Mouse (Mus musculus): Measurements from ENCODE around the gene Gm49354. TPM values are rescaled to one million over a fixed set of nuclear protein-coding genes. Genes with fewer than 3 reads are reported as not detected.

The Gm49354 gene
- polyA plus RNA-seq, 1 experiment, result not detected

DNA sequence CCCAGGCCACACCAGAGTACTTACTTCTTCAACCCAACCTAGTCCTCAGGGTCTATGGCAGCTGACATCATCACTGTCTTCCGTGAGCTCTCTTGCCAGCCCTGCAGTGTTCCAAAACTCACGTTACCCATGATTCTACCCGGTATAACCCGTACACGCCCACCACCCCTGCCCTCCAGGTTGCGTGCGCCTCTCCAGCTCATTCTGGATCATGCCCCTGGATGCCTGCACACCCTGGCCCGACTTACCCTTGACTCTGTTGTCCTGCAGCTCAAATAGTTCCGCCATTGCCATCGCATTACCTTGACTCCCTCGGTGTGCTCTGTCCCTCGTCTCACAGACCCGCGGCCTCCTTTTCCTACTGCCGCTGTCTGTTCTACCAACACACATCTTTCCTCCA, 71.8 kb downstream of the Gm49354 start, which contains the start of gene Spata31d1a:
TSS of gene Spata31d1a (minus strand) at position 101 of the 400 bp plus-strand sequence.
- Histone ChIP-seq H3K4me3 (ENCODE audit: insufficient read depth, low read depth, low read length) (no peak within 1 kb of the TSS), H3K4me1 (ENCODE audit: control insufficient read depth, insufficient read depth, low read length) (no peaks in the 10 kb centered on the region), H3K27ac (ENCODE audit: insufficient read depth, low read depth, low read length) (no peak within 1 kb of the TSS), H3K27me3 (replicated peaks; ENCODE audit: control insufficient read depth, insufficient read depth, low read length) (no peaks in the 10 kb centered on the region), H3K36me3 (ENCODE audit: control insufficient read depth, insufficient read depth, low read length) (no peaks in the 10 kb centered on the region)
- DNase-seq, result no peak
- TF ChIP-seq CTCF (conservative IDR thresholded peaks at IDR 0.05; ENCODE audit: insufficient read depth, insufficient read length, low read depth, low read length) (no peak), POLR2A (IDR thresholded peaks at IDR 0.05; ENCODE audit: low read depth, low read length) (no peak)
- 92% methylated on average over 15 of the region's 15 CpGs for whole genome bisulfite sequencing

Other genes with a start within 250 kb of the Gm49354 start
- gene Agtpbp1, start 197.0 kb downstream of the Gm49354 start, polyA plus RNA-seq (2012; rRNA removed), result 7.0 and 7.6 TPM in 2 replicates
- 24.0 and 28.1 TPM in 2 replicates for gene Naa35, start 197.0 kb downstream of the Gm49354 start, polyA plus RNA-seq (2012; rRNA removed)
- 5.3 and 6.5 TPM in 2 replicates for gene Golm1, start 106.4 kb downstream of the Gm49354 start, polyA plus RNA-seq (2012; rRNA removed)
- gene 4921517D22Rik, start 88.1 kb downstream of the Gm49354 start, polyA plus RNA-seq (2012; rRNA removed), result not detected in 2 replicates
- gene Spata31d1a, start 71.9 kb downstream of the Gm49354 start, polyA plus RNA-seq (2012; rRNA removed), result not detected in 2 replicates
- 0.03 TPM in 2 replicates for gene Spata31d1b, start 70.0 kb downstream of the Gm49354 start, polyA plus RNA-seq (2012; rRNA removed)
- gene Spata31d1d, start 50.5 kb downstream of the Gm49354 start, polyA plus RNA-seq (2012; rRNA removed), result 0.05 TPM in 1 of 2 replicates, not detected in the other
- gene 1700014D04Rik, start 35.5 kb downstream of the Gm49354 start, polyA plus RNA-seq (2012; rRNA removed), result 0.09 TPM in 1 of 2 replicates, not detected in the other
- 164 and 171 TPM in 2 replicates for gene Isca1, start 12.4 kb downstream of the Gm49354 start, polyA plus RNA-seq (2012; rRNA removed)
- gene Tut7, start 40.9 kb upstream of the Gm49354 start, polyA plus RNA-seq (2012; rRNA removed), result 14.5 and 14.6 TPM in 2 replicates

Measured in kidney, adult 2 months (tissue).